Mouse (Mus musculus) midbrain, embryonic 11.5 days (tissue): Measurements from ENCODE around the gene Hlcs. TPM values are rescaled to one million over a fixed set of nuclear protein-coding genes. Genes with fewer than 3 reads are reported as not detected.

Experiments
- ATAC-seq: fragments of 200-750 bp; cut with Nextera tagmentation; 2 replicates; pipeline ENCODE4 v1.8.0; 2017; ENCODE audit warnings: moderate TSS enrichment, moderate library complexity; ENCODE audit not compliant: low FRiP score
- DNase-seq: peaks from one replicate; pipeline ENCODE4 v3.0.0; 2015; ENCODE audit warnings: low spot score; ENCODE audit errors: missing footprints
- H3K27ac ChIP-seq: fragments of 300-500 bp; sonication (generic); 2 replicates; pipeline ENCODE4 v1.5.1; 2014; ENCODE audit warnings: low read depth, low read length
- H3K27me3 ChIP-seq: fragments of 300-500 bp; sonication (generic); 2 replicates; pipeline ENCODE4 v1.6.1; 2014; ENCODE audit warnings: mild to moderate bottlenecking, low read length, moderate library complexity, mixed read lengths; ENCODE audit not compliant: control insufficient read depth, insufficient read depth
- H3K36me3 ChIP-seq: fragments of 300-500 bp; sonication (generic); 2 replicates; pipeline ENCODE4 v1.6.1; 2014; ENCODE audit warnings: mild to moderate bottlenecking, low read length, moderate library complexity, mixed read lengths; ENCODE audit not compliant: control insufficient read depth, insufficient read depth
- H3K4me1 ChIP-seq: fragments of 300-500 bp; sonication (generic); 2 replicates; pipeline ENCODE4 v1.6.1; 2014; ENCODE audit warnings: low read length; ENCODE audit not compliant: control insufficient read depth, insufficient read depth
- H3K4me2 ChIP-seq: fragments of 300-500 bp; sonication (generic); 2 replicates; pipeline ENCODE4 v1.6.1; 2014; ENCODE audit warnings: mild to moderate bottlenecking, moderate library complexity
- H3K4me3 ChIP-seq: fragments of 300-500 bp; sonication (generic); 2 replicates; pipeline ENCODE4 v1.5.1; 2014; ENCODE audit warnings: low read depth, low read length
- H3K9ac ChIP-seq: fragments of 300-500 bp; sonication (generic); 2 replicates; pipeline ENCODE4 v1.6.1; 2014; ENCODE audit warnings: low read length
- H3K9me3 ChIP-seq: fragments of 300-500 bp; sonication (generic); 2 replicates; pipeline ENCODE4 v1.6.1; 2016; ENCODE audit warnings: low read length; ENCODE audit not compliant: control insufficient read depth
- WGBS: fragments of 180-500 bp; shearing (Covaris S2); extraction: QIAGEN DNeasy Blood & Tissue Kit; methylation state at CpG from one replicate; pipeline ENCODE4 v1.1.7; 2014; 5-methylcytosine and 5-hydroxymethylcytosine counted together
- polyA plus RNA-seq: library from polyadenylated mRNA; unstranded; fragments of >200 nt; fragmentation: Nextera tagmentation; extraction: Ambion mirVana; gene quantifications from 2 replicates; pipeline ENCODE4 v1.2.1, GENCODE M21; 2014

The Hlcs gene
- polyA plus RNA-seq, 1 experiment from 2014 or later: 8.1 TPM

DNA sequence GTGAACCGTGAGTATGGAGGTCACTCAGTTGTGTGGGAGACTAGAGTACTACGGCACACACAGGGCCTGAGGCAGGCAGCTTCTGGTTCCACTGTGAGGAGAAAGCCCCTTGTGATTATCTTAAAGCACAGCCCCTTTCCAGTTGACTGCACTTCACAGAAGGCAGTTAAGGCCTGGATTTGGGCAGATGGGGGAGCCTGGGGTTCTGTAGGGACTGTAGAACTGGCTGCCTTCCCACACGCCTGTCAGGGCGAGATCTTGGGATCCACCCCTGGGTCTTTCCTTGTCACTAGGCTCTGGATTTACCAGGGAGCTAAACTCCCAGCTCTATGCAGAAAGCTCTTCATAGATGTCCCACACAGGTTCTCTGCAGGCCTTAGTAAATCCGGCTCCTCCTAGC lies 17.1 kb upstream of the Hlcs start:
- Histone ChIP-seq H3K4me3 (no peak overlapping the region), H3K36me3 (no peaks in the 10 kb centered on the region), H3K27me3 (peaks cover 24% of the 10 kb centered on the region), H3K4me1 (peaks cover 23% of the 10 kb centered on the region), H3K9ac (no peak overlapping the region), H3K27ac (no peak overlapping the region), H3K9me3 (no peaks in the 10 kb centered on the region), H3K4me2 (no peak overlapping the region)
- 29% methylated on average over 5 of the region's 5 CpGs for WGBS
- ATAC-seq: no peak; the same call in 1 of the 2 replicates
- DNase-seq: peak; percentile 87

GRCm38 (mm10) chr16:94328881-94329867 lies 15.8 kb upstream of the Hlcs start:
- H3K9me3 ChIP-seq: no peaks in the 10 kb centered on the region
- 5% methylated on average over 25 of the region's 25 CpGs for WGBS
- DNase-seq (peak; percentile 93), ATAC-seq (peak; percentile 71)
- no peaks in the 10 kb centered on the region for H3K36me3 ChIP-seq
- H3K27ac ChIP-seq: no peak overlapping the region
- H3K9ac ChIP-seq: peak overlapping the region; percentile 28; the same call in 1 of the 2 replicates
- peak overlapping the region; percentile 65 for H3K4me2 ChIP-seq
- H3K27me3 ChIP-seq: peaks cover 24% of the 10 kb centered on the region
- H3K4me1 ChIP-seq: peaks cover 23% of the 10 kb centered on the region
- H3K4me3 ChIP-seq: peak overlapping the region; percentile 42

DNA sequence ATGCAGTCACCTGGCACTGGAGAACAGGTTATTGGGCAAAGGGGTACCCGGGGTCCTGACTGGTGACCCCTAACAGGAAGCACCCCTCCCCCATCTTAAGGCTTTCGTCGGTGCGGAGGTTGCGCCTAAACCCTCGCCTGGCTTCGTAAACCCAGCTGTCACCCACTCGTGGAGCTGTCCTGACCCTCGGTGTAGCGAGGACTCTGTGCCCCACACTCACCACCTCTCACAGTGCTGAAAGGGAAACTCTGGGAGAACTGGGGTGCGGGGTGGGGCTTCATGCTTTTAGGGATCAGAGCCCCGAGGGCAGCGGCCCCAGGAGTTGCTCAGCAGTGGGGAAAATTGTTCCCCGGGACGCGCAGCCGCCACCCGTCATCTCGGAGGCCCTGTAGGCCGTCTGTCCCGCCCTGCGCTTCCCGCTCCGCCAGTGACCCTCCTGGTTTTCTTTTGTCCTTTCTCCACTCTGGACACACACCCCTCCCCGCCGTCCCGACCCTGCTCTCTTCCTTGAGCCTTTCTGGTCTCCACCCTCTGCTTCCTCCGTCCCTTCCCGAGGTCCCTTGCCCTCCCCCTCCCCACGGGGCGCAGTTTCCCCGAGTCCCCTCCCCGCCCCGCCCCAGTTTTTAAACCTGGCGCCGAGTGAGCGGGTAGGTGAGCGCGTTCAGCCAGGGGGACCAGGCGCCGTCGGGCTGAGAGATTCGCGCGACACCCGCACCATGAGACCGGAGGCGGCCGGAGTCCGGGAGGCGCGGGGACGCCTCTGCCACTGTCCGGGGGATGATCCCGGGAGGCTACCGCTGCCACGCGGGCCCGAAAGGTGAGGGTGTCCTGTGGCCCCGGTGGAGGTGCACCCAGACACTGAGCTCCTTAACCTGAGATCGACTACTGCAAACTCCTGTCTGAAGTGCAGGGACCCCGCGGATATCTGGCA lies 14.7 kb upstream of the Hlcs start, which contains the start of gene Ripply3:
Gene Ripply3, plus strand, starts transcription at position 640 of the 931 bp plus-strand sequence.
- Histone ChIP-seq H3K9me3 (no peaks in the 10 kb centered on the region), H3K4me1 (peaks cover 23% of the 10 kb centered on the region), H3K27ac (no peak within 1 kb of the TSS), H3K4me3 (peak within 1 kb of the TSS; percentile 42), H3K27me3 (peaks cover 24% of the 10 kb centered on the region), H3K36me3 (no peaks in the 10 kb centered on the region), H3K9ac (peak within 1 kb of the TSS; percentile 36), H3K4me2 (peak within 1 kb of the TSS; percentile 65)
- DNase-seq: peak; percentile 95
- ATAC-seq: peak; percentile 43
- 1% methylated on average over 63 of the region's 63 CpGs for WGBS

DNA sequence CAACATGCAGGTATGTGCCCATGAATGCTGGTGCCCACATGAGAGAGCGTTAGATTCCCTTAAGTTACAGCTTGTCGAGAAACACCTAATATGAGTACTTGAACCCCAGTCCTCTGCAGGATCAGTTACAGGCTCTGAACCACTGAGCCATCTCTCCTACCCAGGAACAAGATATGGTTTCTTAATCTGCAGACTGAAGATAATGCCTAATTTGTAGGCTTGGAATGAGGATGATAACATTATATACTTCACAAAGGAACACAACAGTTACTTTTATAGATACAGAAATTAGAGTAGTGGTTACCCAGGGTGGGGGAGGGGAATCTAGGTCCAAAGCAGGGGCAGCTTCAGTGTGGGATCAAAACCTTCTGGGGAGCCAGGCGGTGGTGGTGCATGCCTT lies 12.6 kb upstream of the Hlcs start:
- no peak for DNase-seq
- Histone ChIP-seq H3K27ac (no peak overlapping the region), H3K36me3 (no peaks in the 10 kb centered on the region), H3K9me3 (no peaks in the 10 kb centered on the region), H3K4me1 (peaks cover 23% of the 10 kb centered on the region), H3K4me2 (no peak overlapping the region), H3K27me3 (peaks cover 24% of the 10 kb centered on the region), H3K9ac (no peak overlapping the region), H3K4me3 (no peak overlapping the region)
- 91% methylated on average over 3 of the region's 3 CpGs for WGBS
- no peak for ATAC-seq

DNA sequence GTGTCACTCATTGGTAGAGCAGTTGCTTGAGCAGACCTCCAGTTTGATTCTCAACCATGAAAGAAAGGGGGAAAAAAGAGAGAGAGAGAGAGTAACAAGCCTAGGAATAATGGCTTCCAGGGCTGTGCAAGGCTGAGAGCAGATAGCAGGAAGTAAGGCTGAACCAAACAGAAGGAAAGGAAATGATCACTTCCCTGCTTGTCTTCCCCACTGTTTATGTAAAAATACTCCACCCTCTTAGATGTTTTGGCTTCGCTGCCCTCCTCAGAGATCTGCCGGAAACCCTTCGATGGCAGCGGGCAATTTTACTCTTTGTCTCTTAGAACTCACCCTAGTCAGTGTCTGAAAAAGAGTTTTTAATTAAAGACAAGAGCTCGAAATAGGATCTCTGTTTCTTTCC lies 10.3 kb upstream of the Hlcs start:
- Histone ChIP-seq H3K27ac (no peak overlapping the region), H3K36me3 (no peaks in the 10 kb centered on the region), H3K9ac (no peak overlapping the region), H3K4me1 (peaks cover 8% of the 10 kb centered on the region), H3K27me3 (peaks cover 18% of the 10 kb centered on the region), H3K4me2 (no peak overlapping the region), H3K4me3 (no peak overlapping the region), H3K9me3 (no peaks in the 10 kb centered on the region)
- DNase-seq: no peak
- no peak for ATAC-seq
- WGBS: 72% methylated on average over 5 of the region's 5 CpGs

GRCm38 (mm10) chr16:94320223-94320622 lies 6.9 kb upstream of the Hlcs start:
- no peaks in the 10 kb centered on the region for H3K4me1 ChIP-seq
- no peak overlapping the region for H3K4me3 ChIP-seq
- no peaks in the 10 kb centered on the region for H3K36me3 ChIP-seq
- DNase-seq: no peak
- H3K9me3 ChIP-seq: no peaks in the 10 kb centered on the region
- H3K27me3 ChIP-seq: no peaks in the 10 kb centered on the region
- no peak overlapping the region for H3K9ac ChIP-seq
- H3K27ac ChIP-seq: no peak overlapping the region
- H3K4me2 ChIP-seq: no peak overlapping the region
- WGBS: 84% methylated on average over 5 of the region's 5 CpGs
- ATAC-seq: no peak

DNA sequence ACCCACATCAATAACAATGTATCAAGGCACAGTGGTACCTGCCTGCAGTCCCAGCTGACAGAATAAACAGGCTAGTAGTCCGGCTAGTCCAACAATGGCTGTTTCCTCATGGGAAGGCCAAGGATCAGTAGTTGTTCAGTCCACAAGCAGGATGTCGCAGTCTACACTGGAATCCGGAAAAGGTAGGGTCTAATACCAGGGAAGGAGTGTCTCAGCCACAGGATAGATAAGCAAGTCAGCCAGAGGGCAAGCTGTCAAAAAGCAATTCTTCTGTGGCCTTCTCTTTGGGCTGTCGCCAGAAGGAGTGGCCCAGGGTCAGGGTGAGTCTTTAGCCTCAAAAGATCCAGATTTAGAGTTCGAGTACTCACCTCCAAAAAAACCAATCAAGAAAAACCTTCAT lies 4.4 kb upstream of the Hlcs start:
- Histone ChIP-seq H3K27ac (no peak overlapping the region), H3K4me1 (peaks cover 4% of the 10 kb centered on the region; the same call in 1 of the 2 replicates), H3K9me3 (no peaks in the 10 kb centered on the region), H3K4me3 (no peak overlapping the region), H3K4me2 (no peak overlapping the region), H3K36me3 (no peaks in the 10 kb centered on the region), H3K27me3 (no peaks in the 10 kb centered on the region), H3K9ac (no peak overlapping the region)
- WGBS: 80% methylated on average over 5 of the region's 5 CpGs
- DNase-seq: no peak
- no peak for ATAC-seq

DNA sequence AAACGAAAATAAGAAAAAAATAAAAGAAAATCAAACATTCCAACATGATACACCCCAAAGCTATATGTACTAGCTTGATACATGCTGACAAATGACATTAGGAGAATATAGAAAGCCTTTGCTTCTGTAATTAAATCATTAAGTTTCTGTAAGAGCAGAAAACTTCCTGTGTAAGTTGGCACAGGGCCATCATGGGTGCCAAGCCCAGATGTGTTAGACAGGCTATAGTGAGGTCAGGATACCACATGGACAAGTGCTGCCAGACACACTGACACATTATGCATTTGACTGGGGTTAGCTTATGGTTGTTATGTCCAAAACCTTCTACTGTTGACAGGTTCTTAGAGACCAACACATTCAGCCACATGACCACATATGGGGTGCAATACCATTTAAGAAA lies 1.8 kb upstream of the Hlcs start:
- no peak for ATAC-seq
- no peak overlapping the region for H3K4me3 ChIP-seq
- H3K9me3 ChIP-seq: no peaks in the 10 kb centered on the region
- H3K27ac ChIP-seq: no peak overlapping the region
- H3K27me3 ChIP-seq: no peaks in the 10 kb centered on the region
- H3K9ac ChIP-seq: no peak overlapping the region
- H3K4me2 ChIP-seq: no peak overlapping the region
- 38% methylated on average over 1 of the region's 1 CpGs for WGBS
- H3K4me1 ChIP-seq: peaks cover 5% of the 10 kb centered on the region; the same call in 1 of the 2 replicates
- DNase-seq: peak; percentile 2
- no peaks in the 10 kb centered on the region for H3K36me3 ChIP-seq
